Mouse (Mus musculus) layer of hippocampus, postnatal 36 days (tissue): ENCODE results near the gene Spata16. TPM values are rescaled to one million over a fixed set of nuclear protein-coding genes. Genes with fewer than 3 reads are reported as not detected.

Experiments
- DNase-seq, 2 experiments: peaks; one replicate each; pipeline ENCODE4 v3.0.0; 2022
- microRNA-seq, 2 experiments: library from miRNA; unstranded; fragments of <30 nt; microRNA quantifications; one replicate each; pipeline ENCODE4 v1.2.0; 2021
- total RNA-seq, 2 experiments: library from RNA; stranded (reverse); gene quantifications; 2 replicates each; pipeline ENCODE4 v1.2.3; 2021

The Spata16 gene
- total RNA-seq, 2 experiments from 2014 or later, result not detected

- DNase-seq, result no peak
These were observed 342.2 kb downstream of the Spata16 start for GRCm38 (mm10) chr3:26979603-26980002.

DNA sequence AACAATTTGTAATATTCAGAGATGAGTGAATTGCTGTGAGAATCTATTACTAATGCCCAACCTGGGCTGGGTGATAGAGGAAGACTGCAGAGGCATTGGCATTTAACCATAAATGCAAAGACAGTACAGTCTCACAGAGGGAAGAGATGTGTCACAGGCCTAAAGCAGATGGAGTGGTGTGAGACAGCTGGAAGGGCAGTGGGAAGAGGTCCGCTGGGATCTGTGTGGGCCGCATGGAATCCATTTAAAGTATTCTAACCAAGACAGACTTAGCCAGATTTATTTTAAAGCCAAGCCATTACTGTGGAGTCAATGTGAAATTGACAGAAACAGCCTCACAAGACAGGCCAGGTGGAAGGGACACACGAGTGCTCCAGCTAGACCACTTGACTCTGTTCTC is 343.0 kb downstream of the Spata16 start:
- DNase-seq, result no peak

- DNase-seq, result no peak
These were observed 344.7 kb downstream of the Spata16 start for GRCm38 (mm10) chr3:26981979-26982623.

DNA sequence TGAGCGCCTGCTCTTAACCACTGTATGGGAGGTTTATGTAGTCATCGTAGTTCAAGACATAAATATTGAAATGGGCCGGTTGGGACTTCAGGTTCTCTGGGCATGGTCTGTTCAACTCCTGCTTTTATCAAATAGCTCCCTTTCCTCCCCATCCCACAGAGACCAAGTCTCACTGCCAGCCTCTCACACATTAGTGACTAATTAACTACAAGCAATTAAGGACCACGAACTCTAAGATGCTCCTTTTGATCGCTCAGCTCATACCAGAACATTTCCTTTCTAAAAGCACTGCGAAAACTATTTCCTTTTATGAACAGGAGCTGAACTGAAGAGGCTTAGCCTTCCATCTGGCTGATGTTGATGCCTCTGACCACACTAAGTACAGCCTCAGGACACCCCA is 346.3 kb downstream of the Spata16 start:
- no peak for DNase-seq

DNA sequence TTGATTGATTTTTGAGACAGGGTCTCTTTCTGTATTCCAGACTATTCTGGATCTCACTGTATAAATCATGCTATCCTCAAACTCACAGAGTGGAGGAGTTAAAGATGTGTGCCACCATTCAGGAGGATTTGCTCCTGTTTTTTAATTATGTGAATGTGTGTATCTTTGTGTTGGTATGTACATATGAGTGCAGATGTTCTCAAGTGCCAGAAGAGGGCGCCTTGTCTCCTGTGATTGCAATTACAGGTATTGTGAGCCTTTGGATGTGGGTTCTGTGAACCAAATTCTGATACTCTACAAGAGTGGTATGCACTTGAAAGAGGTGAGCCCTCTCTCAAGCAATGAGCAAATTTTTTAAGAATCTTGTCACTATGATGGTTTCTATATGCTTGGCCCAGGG is 369.4 kb downstream of the Spata16 start:
- DNase-seq, result no peak

DNA sequence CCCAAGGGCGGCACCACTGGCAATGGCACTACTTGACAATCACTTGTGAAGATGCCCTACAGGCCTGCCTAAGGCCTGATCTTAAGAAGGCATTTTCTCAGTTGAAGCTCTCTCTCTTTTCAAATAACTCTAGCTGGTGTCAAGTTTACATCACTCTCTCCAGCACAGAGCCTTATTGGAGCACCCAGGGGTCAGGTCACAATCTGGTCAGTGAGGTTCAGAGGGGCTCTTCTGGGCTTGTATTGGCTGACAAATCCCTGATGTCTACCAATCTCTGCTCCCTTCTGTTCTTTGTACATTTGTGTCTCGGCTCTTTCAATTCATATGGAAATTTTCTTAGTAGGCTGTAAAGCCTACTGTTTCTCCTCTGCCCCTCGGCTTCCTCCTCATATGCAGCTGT is 390.5 kb downstream of the Spata16 start:
- no peak for DNase-seq

GRCm38 (mm10) chr3:27028526-27028925 is 391.1 kb downstream of the Spata16 start:
- DNase-seq, result no peak

DNA sequence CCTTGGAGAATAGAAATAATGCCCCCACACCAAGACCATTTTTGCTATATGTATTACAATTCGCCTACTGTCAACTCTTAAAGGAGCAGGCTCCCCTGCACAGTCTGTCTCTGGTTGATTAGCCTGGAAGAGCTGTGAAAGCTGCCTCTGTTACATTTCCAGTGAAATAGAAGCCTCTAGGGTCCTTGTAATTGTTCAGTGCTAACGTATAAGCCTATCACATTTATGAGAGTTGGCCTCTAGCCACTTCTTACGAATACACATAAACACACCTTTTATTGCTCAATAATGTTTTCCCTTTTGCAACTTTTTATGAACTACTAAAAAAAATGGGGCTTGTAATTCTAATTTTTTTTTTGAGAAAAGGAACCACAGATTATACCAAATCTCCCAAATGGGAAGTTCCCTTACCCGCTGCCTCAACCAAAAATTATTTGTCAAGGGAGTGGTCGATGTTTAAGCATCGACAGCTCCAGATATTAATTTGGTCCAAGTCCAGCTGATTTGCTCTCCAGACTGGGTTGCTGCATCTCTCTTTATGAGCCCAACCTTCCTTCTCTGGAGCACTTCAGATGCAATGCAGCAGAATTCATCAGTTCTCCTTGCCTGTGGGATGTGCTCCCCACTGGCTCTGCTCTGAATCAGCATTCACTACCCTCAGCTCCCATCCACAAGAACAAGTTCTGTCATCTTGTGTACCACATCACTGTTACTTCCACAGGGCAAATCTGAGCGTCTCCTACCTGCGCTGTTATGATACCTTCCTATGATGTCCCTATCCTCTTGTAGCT is 392.8 kb downstream of the Spata16 start:
- no peak for DNase-seq

Small RNA genes lying within 50 kb of the gene (microRNA-seq; reads per million reads assigned to microRNA genes)
- 0 reads per million in 2 experiments for gene Gm25773
- gene Gm44464, result 0 reads per million in 2 experiments
